Mouse (Mus musculus) liver, adult 2 months (tissue): ENCODE measurements at regions not wholly inside any gene's neighbourhood (a gene's known extent, or its start where the extent isn't known, plus 50 kb on each side); places are given as distances from the start of the nearest gene placed in this dataset.

Experiments used
- DNase-seq: peaks from one replicate; pipeline ENCODE4 v3.0.0-alpha.2; 2011; ENCODE audit warnings: low read depth, low spot score; ENCODE audit errors: extremely low read depth
- H3K27ac ChIP-seq: fragments of 200-500 bp; replicated peaks from 2 replicates; pipeline ENCODE4 v1.5.1; 2012; ENCODE audit warnings: low read depth, mild to moderate bottlenecking, control low read depth, inconsistent platforms, low read length; ENCODE audit not compliant: insufficient read depth
- H3K27me3 ChIP-seq: fragments of 200-500 bp; 2 replicates; pipeline ENCODE4 v1.6.1; 2012; ENCODE audit warnings: mild to moderate bottlenecking, moderate library complexity, low read length, inconsistent platforms; ENCODE audit not compliant: control insufficient read depth, insufficient read depth
- H3K36me3 ChIP-seq: fragments of 200-500 bp; 2 replicates; pipeline ENCODE4 v1.6.1; 2012; ENCODE audit warnings: low read length, inconsistent platforms; ENCODE audit not compliant: control insufficient read depth, insufficient read depth
- H3K4me1 ChIP-seq: fragments of 200-500 bp; 2 replicates; pipeline ENCODE4 v1.6.1; 2011; ENCODE audit warnings: low read length; ENCODE audit not compliant: control insufficient read depth, insufficient read depth
- H3K4me3 ChIP-seq: fragments of 200-500 bp; 2 replicates; pipeline ENCODE4 v1.5.1; 2011; ENCODE audit warnings: low read depth, mild to moderate bottlenecking, control low read depth, low read length, moderate library complexity; ENCODE audit not compliant: insufficient read depth
- H3K79me2 ChIP-seq: fragments of 200-500 bp; 2 replicates; pipeline ENCODE4 v1.6.1; 2012; ENCODE audit warnings: inconsistent platforms, mild to moderate bottlenecking, low read length, moderate library complexity; ENCODE audit not compliant: control insufficient read depth, insufficient read depth
- H3K9ac ChIP-seq: fragments of 200-500 bp; 2 replicates; pipeline ENCODE4 v1.6.1; 2012; ENCODE audit warnings: low read depth, mild to moderate bottlenecking, control low read depth, inconsistent platforms, low read length
- CTCF ChIP-seq: fragments of 200-500 bp; IDR thresholded peaks from 2 replicates; pipeline ENCODE4 v1.5.1; 2011; ENCODE audit warnings: low read depth, low read length, control low read depth
- POLR2A ChIP-seq: fragments of 200-500 bp; IDR thresholded peaks from 2 replicates; pipeline ENCODE4 v1.6.1; 2011; ENCODE audit warnings: low read length, control low read depth; ENCODE audit not compliant: insufficient read depth; ENCODE audit errors: extremely low read depth
- WGBS: fragments of 180-500 bp; shearing (Covaris S2); methylation state at CpG from one replicate; pipeline ENCODE4 v1.1.7; 2018; 5-methylcytosine and 5-hydroxymethylcytosine counted together

- no peak for TF ChIP-seq CTCF
- TF ChIP-seq POLR2A = no peak
- Histone ChIP-seq H3K27ac (no peak overlapping the region), H3K4me3 (no peak overlapping the region), H3K79me2 (no peaks in the 10 kb centered on the region), H3K9ac (no peak overlapping the region), H3K4me1 (no peaks in the 10 kb centered on the region), H3K36me3 (no peaks in the 10 kb centered on the region), H3K27me3 (no peaks in the 10 kb centered on the region)
- 63% methylated on average over 2 of the region's 2 CpGs for WGBS
- DNase-seq = no peak
Measured at GRCm38 (mm10) chr1:88586128-88586527, 76.3 kb upstream of the Glrp1 start.

GRCm38 (mm10) chr1:88584515-88585033 lies 74.7 kb upstream of the Glrp1 start:
- Histone ChIP-seq H3K27ac (no peak overlapping the region), H3K4me1 (no peaks in the 10 kb centered on the region), H3K9ac (no peak overlapping the region), H3K79me2 (no peaks in the 10 kb centered on the region), H3K36me3 (no peaks in the 10 kb centered on the region), H3K4me3 (no peak overlapping the region), H3K27me3 (no peaks in the 10 kb centered on the region)
- no peak for DNase-seq
- WGBS = 67% methylated on average over 5 of the region's 5 CpGs
- no peak for TF ChIP-seq POLR2A
- TF ChIP-seq CTCF = no peak

GRCm38 (mm10) chr1:88578231-88578620 lies 68.4 kb upstream of the Glrp1 start:
- H3K4me1 ChIP-seq = 0 out of 2 replicates have a peak, but pooled peaks cover 2% of the 10 kb centered on the region
- no peaks in the 10 kb centered on the region for H3K27me3 ChIP-seq
- no peak for TF ChIP-seq CTCF
- no peak for TF ChIP-seq POLR2A
- no peaks in the 10 kb centered on the region for H3K79me2 ChIP-seq
- no peaks in the 10 kb centered on the region for H3K36me3 ChIP-seq
- DNase-seq = no peak
- no peak overlapping the region for H3K27ac ChIP-seq
- H3K9ac ChIP-seq = no peak overlapping the region
- H3K4me3 ChIP-seq = no peak overlapping the region

GRCm38 (mm10) chr1:88577498-88578230 lies 67.8 kb upstream of the Glrp1 start:
- H3K27ac ChIP-seq = no peak overlapping the region
- 68% methylated on average over 12 of the region's 12 CpGs for WGBS
- no peak for TF ChIP-seq POLR2A
- TF ChIP-seq CTCF = no peak
- H3K27me3 ChIP-seq = no peaks in the 10 kb centered on the region
- no peak overlapping the region for H3K9ac ChIP-seq
- H3K4me3 ChIP-seq = no peak overlapping the region
- no peaks in the 10 kb centered on the region for H3K36me3 ChIP-seq
- 0 out of 2 replicates have a peak, but pooled peaks cover 2% of the 10 kb centered on the region for H3K4me1 ChIP-seq
- H3K79me2 ChIP-seq = no peaks in the 10 kb centered on the region
- no peak for DNase-seq

- peak; percentile 21 for DNase-seq
- H3K9ac ChIP-seq = no peak overlapping the region
Measured at GRCm38 (mm10) chr1:88575917-88576669, 66.2 kb upstream of the Glrp1 start.

GRCm38 (mm10) chr1:88575291-88575690 lies 65.4 kb upstream of the Glrp1 start:
- H3K27ac ChIP-seq = no peak overlapping the region
- no peak for TF ChIP-seq POLR2A
- TF ChIP-seq CTCF = no peak
- H3K4me1 ChIP-seq = 0 out of 2 replicates have a peak, but pooled peaks cover 2% of the 10 kb centered on the region
- H3K79me2 ChIP-seq = no peaks in the 10 kb centered on the region
- no peaks in the 10 kb centered on the region for H3K36me3 ChIP-seq
- WGBS = 62% methylated on average over 4 of the region's 4 CpGs
- H3K9ac ChIP-seq = no peak overlapping the region
- no peak overlapping the region for H3K4me3 ChIP-seq
- no peaks in the 10 kb centered on the region for H3K27me3 ChIP-seq
- no peak for DNase-seq

More at GRCm38 (mm10) chr1:88575917-88576669, 66.2 kb upstream of the Glrp1 start:
- Histone ChIP-seq H3K36me3 (no peaks in the 10 kb centered on the region), H3K27me3 (no peaks in the 10 kb centered on the region), H3K4me3 (no peak overlapping the region), H3K4me1 (0 out of 2 replicates have a peak, but pooled peaks cover 2% of the 10 kb centered on the region), H3K27ac (peak overlapping the region; percentile 24), H3K79me2 (no peaks in the 10 kb centered on the region)
- no peak for TF ChIP-seq POLR2A
- TF ChIP-seq CTCF = no peak
- 46% methylated on average over 14 of the region's 14 CpGs for WGBS
